Mouse (Mus musculus) midbrain, embryonic 12.5 days (tissue): ENCODE data around the gene Gxylt2. TPM values are rescaled to one million over a fixed set of nuclear protein-coding genes. Genes with fewer than 3 reads are reported as not detected.

Source experiments
- ATAC-seq: fragments of 200-750 bp; cut with Nextera tagmentation; 2 replicates; pipeline ENCODE4 v1.8.0; 2017; ENCODE audit warnings: low read depth, moderate TSS enrichment, moderate library complexity; ENCODE audit not compliant: low FRiP score
- H3K27ac ChIP-seq: fragments of 300-500 bp; sonication (generic); replicated peaks from 2 replicates; pipeline ENCODE4 v1.5.1; 2016; ENCODE audit warnings: mild to moderate bottlenecking
- H3K27me3 ChIP-seq: fragments of 300-500 bp; sonication (generic); 2 replicates; pipeline ENCODE4 v1.6.1; 2016; ENCODE audit warnings: mild to moderate bottlenecking
- H3K36me3 ChIP-seq: fragments of 300-500 bp; sonication (generic); 2 replicates; pipeline ENCODE4 v1.6.1; 2016
- H3K4me1 ChIP-seq: fragments of 300-500 bp; sonication (generic); 2 replicates; pipeline ENCODE4 v1.6.1; 2016
- H3K4me2 ChIP-seq: fragments of 300-500 bp; sonication (generic); replicated peaks from 2 replicates; pipeline ENCODE4 v1.6.1; 2016; ENCODE audit warnings: mild to moderate bottlenecking, moderate library complexity
- H3K4me3 ChIP-seq: fragments of 300-500 bp; sonication (generic); 2 replicates; pipeline ENCODE4 v1.5.1; 2016; ENCODE audit warnings: mild to moderate bottlenecking
- H3K9ac ChIP-seq: fragments of 300-500 bp; sonication (generic); replicated peaks from 2 replicates; pipeline ENCODE4 v1.6.1; 2016; ENCODE audit warnings: mild to moderate bottlenecking, moderate library complexity
- H3K9me3 ChIP-seq: fragments of 300-500 bp; sonication (generic); 2 replicates; pipeline ENCODE4 v1.6.1; 2016; ENCODE audit warnings: mild to moderate bottlenecking
- WGBS: fragments of 180-500 bp; shearing (Covaris S2); methylation state at CpG from one replicate; pipeline ENCODE4 v1.1.7; 2016; 5-methylcytosine and 5-hydroxymethylcytosine counted together
- polyA plus RNA-seq: library from polyadenylated mRNA; unstranded; fragments of >200 nt; fragmentation: Nextera tagmentation; extraction: Ambion mirVana; gene quantifications from 2 replicates; pipeline ENCODE4 v1.2.1, GENCODE M21; 2016

The Gxylt2 gene
- polyA plus RNA-seq, 1 experiment from 2014 or later: 6.0 TPM

- ATAC-seq: no peak
- H3K4me3 ChIP-seq: no peak overlapping the region
- no peaks in the 10 kb centered on the region for H3K27me3 ChIP-seq
- H3K36me3 ChIP-seq: no peaks in the 10 kb centered on the region
- H3K4me2 ChIP-seq: no peak overlapping the region
- WGBS: 44% methylated on average over 4 of the region's 4 CpGs
- no peak overlapping the region for H3K27ac ChIP-seq
- no peaks in the 10 kb centered on the region for H3K9me3 ChIP-seq
- no peak overlapping the region for H3K9ac ChIP-seq
- H3K4me1 ChIP-seq: peaks cover 6% of the 10 kb centered on the region; the same call in 1 of the 2 replicates
Observed at GRCm38 (mm10) chr6:100780421-100780820, 75.9 kb downstream of the Gxylt2 start.

GRCm38 (mm10) chr6:100781644-100782043 lies 77.1 kb downstream of the Gxylt2 start:
- H3K9ac ChIP-seq: no peak overlapping the region
- no peaks in the 10 kb centered on the region for H3K27me3 ChIP-seq
- no peak overlapping the region for H3K4me2 ChIP-seq
- H3K9me3 ChIP-seq: no peaks in the 10 kb centered on the region; the same call in 1 of the 2 replicates
- H3K27ac ChIP-seq: no peak overlapping the region
- H3K4me1 ChIP-seq: peaks cover 6% of the 10 kb centered on the region; the same call in 1 of the 2 replicates
- no peaks in the 10 kb centered on the region for H3K36me3 ChIP-seq
- WGBS: 91% methylated on average over 6 of the region's 6 CpGs
- no peak for ATAC-seq
- H3K4me3 ChIP-seq: no peak overlapping the region

GRCm38 (mm10) chr6:100787726-100788125 lies 83.2 kb downstream of the Gxylt2 start:
- Histone ChIP-seq H3K9me3 (no peaks in the 10 kb centered on the region; the same call in 1 of the 2 replicates), H3K9ac (no peak overlapping the region), H3K4me3 (no peak overlapping the region), H3K27ac (no peak overlapping the region), H3K4me1 (no peaks in the 10 kb centered on the region), H3K36me3 (no peaks in the 10 kb centered on the region), H3K27me3 (no peaks in the 10 kb centered on the region), H3K4me2 (no peak overlapping the region)
- 92% methylated on average over 1 of the region's 1 CpGs for WGBS
- ATAC-seq: no peak

GRCm38 (mm10) chr6:100789161-100789560 lies 84.6 kb downstream of the Gxylt2 start:
- no peak overlapping the region for H3K27ac ChIP-seq
- WGBS: 89% methylated on average over 1 of the region's 1 CpGs
- no peaks in the 10 kb centered on the region; the same call in 1 of the 2 replicates for H3K9me3 ChIP-seq
- no peaks in the 10 kb centered on the region for H3K27me3 ChIP-seq
- ATAC-seq: no peak
- H3K4me3 ChIP-seq: no peak overlapping the region
- no peaks in the 10 kb centered on the region for H3K4me1 ChIP-seq
- H3K36me3 ChIP-seq: no peaks in the 10 kb centered on the region
- H3K9ac ChIP-seq: no peak overlapping the region
- H3K4me2 ChIP-seq: no peak overlapping the region

- no peaks in the 10 kb centered on the region for H3K36me3 ChIP-seq
- no peak for ATAC-seq
- H3K4me1 ChIP-seq: no peaks in the 10 kb centered on the region
- no peak overlapping the region for H3K4me3 ChIP-seq
- H3K27me3 ChIP-seq: no peaks in the 10 kb centered on the region
- no peak overlapping the region for H3K27ac ChIP-seq
- no peaks in the 10 kb centered on the region; the same call in 1 of the 2 replicates for H3K9me3 ChIP-seq
- 82% methylated on average over 3 of the region's 3 CpGs for WGBS
- H3K9ac ChIP-seq: no peak overlapping the region
- no peak overlapping the region for H3K4me2 ChIP-seq
Observed at GRCm38 (mm10) chr6:100792055-100792659, 87.6 kb downstream of the Gxylt2 start.

GRCm38 (mm10) chr6:100792973-100793769 lies 88.6 kb downstream of the Gxylt2 start:
- no peak overlapping the region for H3K4me2 ChIP-seq
- ATAC-seq: no peak

GRCm38 (mm10) chr6:100795797-100796196 lies 91.3 kb downstream of the Gxylt2 start:
- no peaks in the 10 kb centered on the region for H3K36me3 ChIP-seq
- no peaks in the 10 kb centered on the region for H3K27me3 ChIP-seq
- H3K9ac ChIP-seq: no peak overlapping the region
- no peak overlapping the region for H3K4me2 ChIP-seq
- H3K9me3 ChIP-seq: no peaks in the 10 kb centered on the region; the same call in 1 of the 2 replicates
- no peak for ATAC-seq
- no peaks in the 10 kb centered on the region for H3K4me1 ChIP-seq
- H3K4me3 ChIP-seq: no peak overlapping the region
- 64% methylated on average over 6 of the region's 6 CpGs for WGBS
- no peak overlapping the region for H3K27ac ChIP-seq

More at GRCm38 (mm10) chr6:100792973-100793769, 88.6 kb downstream of the Gxylt2 start:
- H3K9ac ChIP-seq: no peak overlapping the region
- no peaks in the 10 kb centered on the region for H3K36me3 ChIP-seq
- H3K27ac ChIP-seq: no peak overlapping the region
- no peaks in the 10 kb centered on the region for H3K27me3 ChIP-seq
- H3K4me3 ChIP-seq: no peak overlapping the region
- 79% methylated on average over 14 of the region's 14 CpGs for WGBS
- no peaks in the 10 kb centered on the region for H3K4me1 ChIP-seq
- no peaks in the 10 kb centered on the region; the same call in 1 of the 2 replicates for H3K9me3 ChIP-seq

GRCm38 (mm10) chr6:100799290-100799689 lies 94.8 kb downstream of the Gxylt2 start:
- no peak overlapping the region for H3K9ac ChIP-seq
- WGBS: 92% methylated on average over 6 of the region's 6 CpGs
- H3K4me2 ChIP-seq: no peak overlapping the region
- no peaks in the 10 kb centered on the region for H3K36me3 ChIP-seq
- H3K4me3 ChIP-seq: no peak overlapping the region
- ATAC-seq: no peak
- no peaks in the 10 kb centered on the region for H3K4me1 ChIP-seq
- no peak overlapping the region for H3K27ac ChIP-seq
- H3K27me3 ChIP-seq: no peaks in the 10 kb centered on the region
- H3K9me3 ChIP-seq: no peaks in the 10 kb centered on the region; the same call in 1 of the 2 replicates

GRCm38 (mm10) chr6:100799766-100800165 lies 95.2 kb downstream of the Gxylt2 start:
- Histone ChIP-seq H3K4me3 (no peak overlapping the region), H3K27me3 (no peaks in the 10 kb centered on the region), H3K36me3 (no peaks in the 10 kb centered on the region), H3K27ac (no peak overlapping the region), H3K9me3 (no peaks in the 10 kb centered on the region; the same call in 1 of the 2 replicates), H3K4me1 (no peaks in the 10 kb centered on the region), H3K4me2 (no peak overlapping the region), H3K9ac (no peak overlapping the region)
- WGBS: 93% methylated on average over 4 of the region's 4 CpGs
- ATAC-seq: no peak

- Histone ChIP-seq H3K36me3 (no peaks in the 10 kb centered on the region), H3K9ac (no peak overlapping the region), H3K9me3 (no peaks in the 10 kb centered on the region; the same call in 1 of the 2 replicates), H3K27ac (no peak overlapping the region), H3K4me1 (no peaks in the 10 kb centered on the region), H3K27me3 (no peaks in the 10 kb centered on the region), H3K4me2 (no peak overlapping the region), H3K4me3 (no peak overlapping the region)
- no peak for ATAC-seq
- 78% methylated on average over 10 of the region's 10 CpGs for WGBS
Observed at GRCm38 (mm10) chr6:100800497-100800955, 96.0 kb downstream of the Gxylt2 start.

GRCm38 (mm10) chr6:100802381-100803083 lies 98.0 kb downstream of the Gxylt2 start:
- Histone ChIP-seq H3K4me1 (no peaks in the 10 kb centered on the region), H3K4me3 (no peak overlapping the region), H3K9me3 (no peaks in the 10 kb centered on the region), H3K9ac (no peak overlapping the region), H3K4me2 (no peak overlapping the region), H3K36me3 (no peaks in the 10 kb centered on the region), H3K27me3 (no peaks in the 10 kb centered on the region), H3K27ac (no peak overlapping the region)
- WGBS: 83% methylated on average over 13 of the region's 13 CpGs
- no peak for ATAC-seq

- Histone ChIP-seq H3K9ac (no peak overlapping the region), H3K4me3 (no peak overlapping the region), H3K27me3 (no peaks in the 10 kb centered on the region), H3K9me3 (no peaks in the 10 kb centered on the region), H3K27ac (no peak overlapping the region), H3K4me1 (no peaks in the 10 kb centered on the region), H3K4me2 (no peak overlapping the region), H3K36me3 (no peaks in the 10 kb centered on the region)
- no peak for ATAC-seq
- WGBS: 83% methylated on average over 3 of the region's 3 CpGs
Observed at GRCm38 (mm10) chr6:100803250-100803649, 98.7 kb downstream of the Gxylt2 start.
